Mouse (Mus musculus): Measurements from ENCODE around the gene Akap13. TPM values are rescaled to one million over a fixed set of nuclear protein-coding genes. Genes with fewer than 3 reads are reported as not detected.
"Not testable (repeated sequence)": the region's sequence is repeated elsewhere in the genome, so short reads cannot be mapped to it uniquely, and the experiment has no call there.

Akap13 gene
- polyA plus RNA-seq, 1 experiment: 13.2 TPM

GRCm38 (mm10) chr7:75754587-75755499, 299.5 kb downstream of the Akap13 start:
- 51% methylated on average over 8 of the region's 8 CpGs for WGBS
- Histone ChIP-seq H3K4me1 (ENCODE audit: control insufficient read depth, insufficient read depth, low read length) (peaks cover 12% of the 10 kb centered on the region), H3K36me3 (ENCODE audit: control insufficient read depth, insufficient read depth, low read length) (0 out of 2 replicates have a peak, but pooled peaks cover 1% of the 10 kb centered on the region), H3K4me3 (ENCODE audit: insufficient read depth, low read depth, low read length) (no peak overlapping the region), H3K27ac (ENCODE audit: insufficient read depth, low read depth, low read length) (no peak overlapping the region), H3K27me3 (replicated peaks; ENCODE audit: control insufficient read depth, insufficient read depth, low read length) (no peaks in the 10 kb centered on the region)
- DNase-seq: peak; percentile 89
- no peak for TF ChIP-seq CTCF (conservative IDR thresholded peaks at IDR 0.05; ENCODE audit: insufficient read depth, insufficient read length, low read depth, low read length)
- no peak for TF ChIP-seq POLR2A (IDR thresholded peaks at IDR 0.05; ENCODE audit: low read depth, low read length)

DNA sequence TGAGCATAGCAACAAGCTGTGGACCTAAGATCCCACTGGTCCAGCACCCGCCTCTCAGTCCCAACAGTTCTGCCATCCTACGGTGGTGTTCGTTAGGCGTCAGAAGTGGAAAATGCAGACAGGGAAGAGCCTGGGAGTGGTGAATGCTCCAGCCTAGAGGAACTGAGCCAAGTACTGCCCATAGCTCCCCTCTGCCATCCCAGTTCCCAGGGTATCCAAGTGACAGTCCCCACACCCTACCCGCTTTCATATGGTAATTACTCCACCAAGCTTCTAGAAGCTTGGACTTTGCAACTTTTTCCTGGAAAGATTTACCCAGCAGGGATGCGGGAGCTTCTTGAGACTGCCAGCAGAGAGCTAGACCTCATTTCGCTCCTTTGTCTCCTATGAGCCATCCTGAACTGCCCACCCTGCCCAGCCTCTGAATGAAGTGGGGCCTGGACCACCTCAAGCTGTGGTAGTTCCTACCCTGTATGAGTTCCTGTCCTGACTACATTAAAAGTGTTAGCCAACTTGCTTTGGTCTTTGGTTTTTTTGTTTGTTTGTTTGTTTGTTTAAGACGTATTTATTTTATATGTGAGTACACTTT, 300.6 kb downstream of the Akap13 start:
- Histone ChIP-seq H3K27me3 (replicated peaks; ENCODE audit: control insufficient read depth, insufficient read depth, low read length) (no peaks in the 10 kb centered on the region), H3K4me1 (ENCODE audit: control insufficient read depth, insufficient read depth, low read length) (peaks cover 12% of the 10 kb centered on the region), H3K27ac (ENCODE audit: insufficient read depth, low read depth, low read length) (no peak overlapping the region), H3K36me3 (ENCODE audit: control insufficient read depth, insufficient read depth, low read length) (no peaks in the 10 kb centered on the region), H3K4me3 (ENCODE audit: insufficient read depth, low read depth, low read length) (no peak overlapping the region)
- no peak for TF ChIP-seq CTCF (conservative IDR thresholded peaks at IDR 0.05; ENCODE audit: insufficient read depth, insufficient read length, low read depth, low read length)
- TF ChIP-seq POLR2A (IDR thresholded peaks at IDR 0.05; ENCODE audit: low read depth, low read length): no peak
- WGBS: 84% methylated on average over 8 of the region's 8 CpGs
- peak; percentile 75 for DNase-seq

GRCm38 (mm10) chr7:75759992-75760514, 304.7 kb downstream of the Akap13 start:
- Histone ChIP-seq H3K4me3 (ENCODE audit: insufficient read depth, low read depth, low read length) (no peak overlapping the region), H3K4me1 (ENCODE audit: control insufficient read depth, insufficient read depth, low read length) (peaks cover 5% of the 10 kb centered on the region), H3K27me3 (replicated peaks; ENCODE audit: control insufficient read depth, insufficient read depth, low read length) (no peaks in the 10 kb centered on the region), H3K27ac (ENCODE audit: insufficient read depth, low read depth, low read length) (no peak overlapping the region), H3K36me3 (ENCODE audit: control insufficient read depth, insufficient read depth, low read length) (no peaks in the 10 kb centered on the region)
- WGBS: 83% methylated on average over 7 of the region's 7 CpGs
- no peak for DNase-seq
- TF ChIP-seq POLR2A (IDR thresholded peaks at IDR 0.05; ENCODE audit: low read depth, low read length): no peak
- no peak for TF ChIP-seq CTCF (conservative IDR thresholded peaks at IDR 0.05; ENCODE audit: insufficient read depth, insufficient read length, low read depth, low read length)

GRCm38 (mm10) chr7:75760661-75761319, 305.5 kb downstream of the Akap13 start:
- not testable (repeated sequence) for DNase-seq; H3K27me3 ChIP-seq (replicated peaks; ENCODE audit: control insufficient read depth, insufficient read depth, low read length); H3K4me3 ChIP-seq (ENCODE audit: insufficient read depth, low read depth, low read length); H3K36me3 ChIP-seq (ENCODE audit: control insufficient read depth, insufficient read depth, low read length); H3K4me1 ChIP-seq (ENCODE audit: control insufficient read depth, insufficient read depth, low read length); H3K27ac ChIP-seq (ENCODE audit: insufficient read depth, low read depth, low read length)
- 68% methylated on average over 4 of the region's 4 CpGs for WGBS

- not testable (repeated sequence) for H3K4me1 ChIP-seq (ENCODE audit: control insufficient read depth, insufficient read depth, low read length); DNase-seq; H3K4me3 ChIP-seq (ENCODE audit: insufficient read depth, low read depth, low read length); H3K27me3 ChIP-seq (replicated peaks; ENCODE audit: control insufficient read depth, insufficient read depth, low read length); H3K27ac ChIP-seq (ENCODE audit: insufficient read depth, low read depth, low read length); H3K36me3 ChIP-seq (ENCODE audit: control insufficient read depth, insufficient read depth, low read length)
- WGBS: 59% methylated on average over 2 of the region's 2 CpGs
Observed at GRCm38 (mm10) chr7:75762225-75762624, 306.9 kb downstream of the Akap13 start.

DNA sequence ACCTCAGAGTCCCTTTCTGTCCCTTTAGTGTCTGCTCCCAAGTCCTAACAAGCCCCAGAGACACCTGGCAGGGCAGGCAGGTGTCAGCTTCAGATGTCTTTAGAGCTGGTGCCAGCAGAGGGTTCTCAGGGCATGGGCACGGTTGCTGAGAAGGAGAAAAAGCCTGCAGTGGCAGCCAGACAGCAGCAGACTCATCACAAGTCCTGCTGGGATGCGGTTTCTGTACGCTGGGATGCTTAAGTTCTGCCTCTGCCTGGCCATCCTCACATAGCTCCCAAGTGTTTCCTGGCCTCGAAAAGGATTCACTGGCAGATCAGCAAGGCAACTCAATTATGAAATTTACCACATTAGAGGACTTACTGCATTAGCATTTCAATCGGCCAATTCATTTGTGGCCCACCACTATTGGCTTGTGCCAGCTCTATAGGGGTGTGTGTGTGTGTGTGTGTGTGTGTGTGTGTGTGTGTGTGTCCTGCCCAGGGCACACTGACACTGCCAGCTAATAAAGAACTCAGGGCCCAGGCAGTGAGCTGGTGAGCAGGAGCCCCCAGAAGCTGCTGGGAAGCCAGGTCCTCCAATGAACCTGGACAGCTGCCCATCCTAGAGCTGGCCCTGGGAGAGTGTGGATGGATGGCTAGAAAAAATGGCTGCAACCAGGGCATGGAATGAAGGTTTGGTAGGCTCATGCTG, 311.9 kb downstream of the Akap13 start:
- 83% methylated on average over 1 of the region's 5 CpGs for WGBS
- not testable (repeated sequence) for H3K4me1 ChIP-seq (ENCODE audit: control insufficient read depth, insufficient read depth, low read length); H3K36me3 ChIP-seq (ENCODE audit: control insufficient read depth, insufficient read depth, low read length); DNase-seq; H3K27me3 ChIP-seq (replicated peaks; ENCODE audit: control insufficient read depth, insufficient read depth, low read length); H3K27ac ChIP-seq (ENCODE audit: insufficient read depth, low read depth, low read length); H3K4me3 ChIP-seq (ENCODE audit: insufficient read depth, low read depth, low read length)

- WGBS: 87% methylated on average over 2 of the region's 2 CpGs
- Histone ChIP-seq H3K36me3 (ENCODE audit: control insufficient read depth, insufficient read depth, low read length) (no peaks in the 10 kb centered on the region), H3K4me3 (ENCODE audit: insufficient read depth, low read depth, low read length) (no peak overlapping the region), H3K27ac (ENCODE audit: insufficient read depth, low read depth, low read length) (no peak overlapping the region), H3K27me3 (replicated peaks; ENCODE audit: control insufficient read depth, insufficient read depth, low read length) (no peaks in the 10 kb centered on the region), H3K4me1 (ENCODE audit: control insufficient read depth, insufficient read depth, low read length) (no peaks in the 10 kb centered on the region)
- no peak for DNase-seq
- TF ChIP-seq POLR2A (IDR thresholded peaks at IDR 0.05; ENCODE audit: low read depth, low read length) (no peak), CTCF (conservative IDR thresholded peaks at IDR 0.05; ENCODE audit: insufficient read depth, insufficient read length, low read depth, low read length) (no peak)
Observed at GRCm38 (mm10) chr7:75768169-75768568, 312.8 kb downstream of the Akap13 start.
